Mouse (Mus musculus): ENCODE measurements around the gene Nsg2. TPM values are rescaled to one million over a fixed set of nuclear protein-coding genes. Genes with fewer than 3 reads are reported as not detected.
"Not testable (repeated sequence)": the region's sequence is repeated elsewhere in the genome, so short reads cannot be mapped to it uniquely, and the experiment has no call there.

Nsg2 gene
- polyA plus RNA-seq, 1 experiment from 2014 or later: 12.0 TPM

- no peak for ATAC-seq
- Histone ChIP-seq H3K4me2 (replicated peaks) (no peak overlapping the region), H3K4me1 (replicated peaks) (no peaks in the 10 kb centered on the region), H3K27ac (no peak overlapping the region), H3K36me3 (no peaks in the 10 kb centered on the region), H3K9ac (no peak overlapping the region), H3K27me3 (replicated peaks) (no peaks in the 10 kb centered on the region), H3K4me3 (replicated peaks) (no peak overlapping the region), H3K9me3 (no peaks in the 10 kb centered on the region)
- WGBS: 53% methylated on average over 2 of the region's 2 CpGs
Measured at GRCm38 (mm10) chr11:31984786-31985185, 15.5 kb upstream of the Nsg2 start.

- WGBS: 85% methylated on average over 3 of the region's 3 CpGs
- Histone ChIP-seq H3K27ac (no peak overlapping the region), H3K27me3 (replicated peaks) (no peaks in the 10 kb centered on the region), H3K4me2 (replicated peaks) (no peak overlapping the region), H3K4me3 (replicated peaks) (no peak overlapping the region), H3K9me3 (no peaks in the 10 kb centered on the region), H3K4me1 (replicated peaks) (no peaks in the 10 kb centered on the region), H3K9ac (no peak overlapping the region), H3K36me3 (no peaks in the 10 kb centered on the region)
- ATAC-seq: no peak
Measured at GRCm38 (mm10) chr11:31992535-31992934, 7.7 kb upstream of the Nsg2 start.

GRCm38 (mm10) chr11:31999716-32000115, 547 bp upstream of the Nsg2 start:
- Histone ChIP-seq H3K36me3 (no peaks in the 10 kb centered on the region), H3K27me3 (replicated peaks) (no peaks in the 10 kb centered on the region), H3K4me2 (replicated peaks) (no peak overlapping the region), H3K4me3 (replicated peaks) (no peak overlapping the region), H3K27ac (no peak overlapping the region), H3K4me1 (replicated peaks) (peaks cover 4% of the 10 kb centered on the region), H3K9ac (no peak overlapping the region), H3K9me3 (no peaks in the 10 kb centered on the region)
- WGBS: 22% methylated on average over 2 of the region's 2 CpGs
- 0 out of 2 replicates have a peak, but pooled peaks have one; percentile 41 for ATAC-seq

- Histone ChIP-seq H3K9me3 (no peaks in the 10 kb centered on the region), H3K4me1 (replicated peaks) (peaks cover 4% of the 10 kb centered on the region), H3K27ac (no peak overlapping the region), H3K27me3 (replicated peaks) (no peaks in the 10 kb centered on the region), H3K9ac (no peak overlapping the region), H3K4me3 (replicated peaks) (no peak overlapping the region), H3K36me3 (no peaks in the 10 kb centered on the region), H3K4me2 (replicated peaks) (peak overlapping the region; percentile 17; the same call in 1 of the 2 replicates)
- WGBS: 4% methylated on average over 11 of the region's 11 CpGs
- ATAC-seq: no peak
Measured at GRCm38 (mm10) chr11:32001181-32001910, 1.1 kb downstream of the Nsg2 start.

- H3K4me2 ChIP-seq (replicated peaks): 0 out of 2 replicates have a peak overlapping the region, but pooled peaks have one; percentile 3
- H3K27ac ChIP-seq: no peak overlapping the region
- no peak overlapping the region for H3K9ac ChIP-seq
- 0 out of 2 replicates have a peak, but pooled peaks have one; percentile 21 for ATAC-seq
- H3K9me3 ChIP-seq: no peaks in the 10 kb centered on the region
- H3K4me3 ChIP-seq (replicated peaks): no peak overlapping the region
- H3K36me3 ChIP-seq: no peaks in the 10 kb centered on the region
- peaks cover 4% of the 10 kb centered on the region for H3K4me1 ChIP-seq (replicated peaks)
- 8% methylated on average over 5 of the region's 5 CpGs for WGBS
- H3K27me3 ChIP-seq (replicated peaks): no peaks in the 10 kb centered on the region
Measured at GRCm38 (mm10) chr11:32002670-32003072, 2.4 kb downstream of the Nsg2 start.

- not testable (repeated sequence) for H3K4me1 ChIP-seq (replicated peaks); H3K4me2 ChIP-seq (replicated peaks); H3K36me3 ChIP-seq; H3K27me3 ChIP-seq (replicated peaks); H3K27ac ChIP-seq; H3K4me3 ChIP-seq (replicated peaks); H3K9me3 ChIP-seq; H3K9ac ChIP-seq; ATAC-seq
- 82% methylated on average over 3 of the region's 3 CpGs for WGBS
Measured at GRCm38 (mm10) chr11:32008049-32008448, 7.8 kb downstream of the Nsg2 start.

GRCm38 (mm10) chr11:32008852-32009251, 8.6 kb downstream of the Nsg2 start:
- H3K27me3 ChIP-seq (replicated peaks): no peaks in the 10 kb centered on the region
- H3K4me3 ChIP-seq (replicated peaks): no peak overlapping the region
- no peaks in the 10 kb centered on the region for H3K36me3 ChIP-seq
- 86% methylated on average over 3 of the region's 3 CpGs for WGBS
- no peak overlapping the region for H3K27ac ChIP-seq
- ATAC-seq: no peak
- no peak overlapping the region for H3K4me2 ChIP-seq (replicated peaks)
- H3K9me3 ChIP-seq: no peaks in the 10 kb centered on the region
- no peak overlapping the region for H3K9ac ChIP-seq
- H3K4me1 ChIP-seq (replicated peaks): 0 out of 2 replicates have a peak, but pooled peaks cover 3% of the 10 kb centered on the region

- Histone ChIP-seq H3K9me3 (no peaks in the 10 kb centered on the region), H3K4me3 (replicated peaks) (no peak overlapping the region), H3K9ac (no peak overlapping the region), H3K27me3 (replicated peaks) (no peaks in the 10 kb centered on the region), H3K4me2 (replicated peaks) (no peak overlapping the region), H3K27ac (no peak overlapping the region), H3K4me1 (replicated peaks) (0 out of 2 replicates have a peak, but pooled peaks cover 3% of the 10 kb centered on the region), H3K36me3 (no peaks in the 10 kb centered on the region)
- ATAC-seq: no peak
- WGBS: 33% methylated on average over 13 of the region's 13 CpGs
Measured at GRCm38 (mm10) chr11:32009961-32010662, 9.8 kb downstream of the Nsg2 start.

GRCm38 (mm10) chr11:32010663-32010970, 10.4 kb downstream of the Nsg2 start:
- no peak overlapping the region for H3K9ac ChIP-seq
- H3K4me1 ChIP-seq (replicated peaks): 0 out of 2 replicates have a peak, but pooled peaks cover 3% of the 10 kb centered on the region
- H3K36me3 ChIP-seq: no peaks in the 10 kb centered on the region
- no peaks in the 10 kb centered on the region for H3K27me3 ChIP-seq (replicated peaks)
- 63% methylated on average over 5 of the region's 5 CpGs for WGBS
- no peak overlapping the region for H3K4me2 ChIP-seq (replicated peaks)
- H3K9me3 ChIP-seq: no peaks in the 10 kb centered on the region
- H3K27ac ChIP-seq: no peak overlapping the region
- ATAC-seq: no peak
- no peak overlapping the region for H3K4me3 ChIP-seq (replicated peaks)

GRCm38 (mm10) chr11:32011867-32012603, 11.8 kb downstream of the Nsg2 start:
- no peak for ATAC-seq
- Histone ChIP-seq H3K4me1 (replicated peaks) (0 out of 2 replicates have a peak, but pooled peaks cover 3% of the 10 kb centered on the region), H3K27me3 (replicated peaks) (no peaks in the 10 kb centered on the region), H3K4me3 (replicated peaks) (no peak overlapping the region), H3K27ac (no peak overlapping the region), H3K4me2 (replicated peaks) (no peak overlapping the region), H3K9me3 (no peaks in the 10 kb centered on the region), H3K36me3 (no peaks in the 10 kb centered on the region), H3K9ac (no peak overlapping the region)
- 59% methylated on average over 9 of the region's 9 CpGs for WGBS

- 84% methylated on average over 4 of the region's 4 CpGs for WGBS
- H3K4me2 ChIP-seq (replicated peaks): no peak overlapping the region
- no peak overlapping the region for H3K27ac ChIP-seq
- H3K27me3 ChIP-seq (replicated peaks): no peaks in the 10 kb centered on the region
- H3K4me1 ChIP-seq (replicated peaks): 0 out of 2 replicates have a peak, but pooled peaks cover 3% of the 10 kb centered on the region
- H3K4me3 ChIP-seq (replicated peaks): no peak overlapping the region
- no peaks in the 10 kb centered on the region for H3K36me3 ChIP-seq
- H3K9ac ChIP-seq: no peak overlapping the region
- H3K9me3 ChIP-seq: no peaks in the 10 kb centered on the region
- ATAC-seq: no peak
Measured at GRCm38 (mm10) chr11:32013014-32013427, 12.8 kb downstream of the Nsg2 start.

- no peak overlapping the region for H3K9ac ChIP-seq
- H3K36me3 ChIP-seq: no peaks in the 10 kb centered on the region
- no peak for ATAC-seq
- no peak overlapping the region for H3K4me2 ChIP-seq (replicated peaks)
- H3K27me3 ChIP-seq (replicated peaks): no peaks in the 10 kb centered on the region
- H3K27ac ChIP-seq: no peak overlapping the region
- H3K4me1 ChIP-seq (replicated peaks): 0 out of 2 replicates have a peak, but pooled peaks cover 3% of the 10 kb centered on the region
- no peak overlapping the region for H3K4me3 ChIP-seq (replicated peaks)
- H3K9me3 ChIP-seq: no peaks in the 10 kb centered on the region
- WGBS: 77% methylated on average over 1 of the region's 1 CpGs
Measured at GRCm38 (mm10) chr11:32013561-32013960, 13.3 kb downstream of the Nsg2 start.
